Mouse (Mus musculus) brain, embryonic 14.5 days (tissue): ENCODE measurements around the gene Katnb1.

Experiments
- CTCF ChIP-seq: fragments of 200-500 bp; IDR thresholded peaks from 2 replicates; pipeline ENCODE4 v1.5.1; 2012; ENCODE audit warnings: inconsistent platforms, mild to moderate bottlenecking, moderate library complexity, borderline replicate concordance; ENCODE audit not compliant: insufficient read depth, insufficient read length; ENCODE audit errors: extremely low read depth
- POLR2A ChIP-seq: fragments of 200-500 bp; IDR thresholded peaks from 2 replicates; pipeline ENCODE4 v1.6.1; 2012; ENCODE audit warnings: mild to moderate bottlenecking, inconsistent platforms, borderline replicate concordance; ENCODE audit not compliant: poor library complexity, insufficient read depth, insufficient read length, severe bottlenecking; ENCODE audit errors: extremely low read depth

DNA sequence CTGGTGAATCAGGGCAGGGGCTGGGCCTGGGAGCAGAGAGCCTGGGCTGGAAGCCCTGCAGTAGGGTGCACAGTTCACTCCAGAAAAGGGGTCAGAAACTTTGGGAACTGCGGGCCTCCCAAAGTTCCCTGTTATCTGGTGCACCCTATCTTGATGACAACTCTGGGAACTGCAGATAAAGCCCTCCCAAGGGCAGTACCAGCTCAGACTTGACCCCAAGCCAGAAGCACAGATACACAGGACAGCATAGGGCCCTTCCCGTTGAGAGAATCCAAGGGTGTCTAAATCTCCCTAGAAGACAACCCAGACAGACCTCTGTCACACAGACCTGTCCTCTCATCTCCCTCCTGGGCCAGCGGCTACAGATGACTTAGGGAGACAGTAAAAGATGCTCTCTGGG lies 69.6 kb downstream of the Katnb1 start:
- TF ChIP-seq CTCF, result no peak
- TF ChIP-seq POLR2A, result no peak
